Mouse (Mus musculus) lung, embryonic 14.5 days (tissue): ENCODE data around the gene Col6a6. TPM values are rescaled to one million over a fixed set of nuclear protein-coding genes. Genes with fewer than 3 reads are reported as not detected.

Experiments used
- ATAC-seq: fragments of 200-750 bp; cut with Nextera tagmentation; 2 replicates; pipeline ENCODE4 v1.8.0; 2017; ENCODE audit warnings: mild to moderate bottlenecking, moderate TSS enrichment, moderate library complexity; ENCODE audit not compliant: insufficient read depth
- DNase-seq: peaks from one replicate; pipeline ENCODE4 v3.0.0-alpha.2; 2015
- H3K27ac ChIP-seq: fragments of 300-500 bp; sonication (generic); 2 replicates; pipeline ENCODE4 v1.5.1; 2014; ENCODE audit warnings: low read depth, mild to moderate bottlenecking, moderate library complexity
- H3K27me3 ChIP-seq: fragments of 300-500 bp; sonication (generic); 2 replicates; pipeline ENCODE4 v1.6.1; 2014; ENCODE audit warnings: low read length, control low read depth; ENCODE audit not compliant: insufficient read depth
- H3K36me3 ChIP-seq: fragments of 300-500 bp; sonication (generic); 2 replicates; pipeline ENCODE4 v1.6.1; 2014; ENCODE audit warnings: control low read depth; ENCODE audit not compliant: insufficient read depth
- H3K4me1 ChIP-seq: fragments of 300-500 bp; sonication (generic); 2 replicates; pipeline ENCODE4 v1.6.1; 2014; ENCODE audit warnings: antibody characterized with exemption, control low read depth; ENCODE audit not compliant: insufficient read depth
- H3K4me2 ChIP-seq: fragments of 300-500 bp; sonication (generic); 2 replicates; pipeline ENCODE4 v1.6.1; 2014; ENCODE audit warnings: mild to moderate bottlenecking
- H3K4me3 ChIP-seq: fragments of 300-500 bp; sonication (generic); 2 replicates; pipeline ENCODE4 v1.5.1; 2014; ENCODE audit warnings: low read depth, low read length
- H3K9ac ChIP-seq: fragments of 300-500 bp; sonication (generic); 2 replicates; pipeline ENCODE4 v1.6.1; 2014
- H3K9me3 ChIP-seq: fragments of 300-500 bp; sonication (generic); 2 replicates; pipeline ENCODE4 v1.6.1; 2016; ENCODE audit warnings: low read depth, low read length, control low read depth
- CTCF ChIP-seq: IDR thresholded peaks from 2 replicates; pipeline ENCODE4 v1.5.1; 2016; ENCODE audit warnings: antibody characterized with exemption, low read depth
- WGBS: fragments of 180-500 bp; shearing (Covaris S2); extraction: QIAGEN DNeasy Blood & Tissue Kit; methylation state at CpG from one replicate; pipeline ENCODE4 v1.1.7; 2014; 5-methylcytosine and 5-hydroxymethylcytosine counted together
- polyA plus RNA-seq: library from polyadenylated mRNA; unstranded; fragments of >200 nt; fragmentation: Nextera tagmentation; extraction: Ambion mirVana; gene quantifications from 2 replicates; pipeline ENCODE4 v1.2.1, GENCODE M21; 2014

The Col6a6 gene
- polyA plus RNA-seq, 1 experiment from 2014 or later: 1.3 TPM

DNA sequence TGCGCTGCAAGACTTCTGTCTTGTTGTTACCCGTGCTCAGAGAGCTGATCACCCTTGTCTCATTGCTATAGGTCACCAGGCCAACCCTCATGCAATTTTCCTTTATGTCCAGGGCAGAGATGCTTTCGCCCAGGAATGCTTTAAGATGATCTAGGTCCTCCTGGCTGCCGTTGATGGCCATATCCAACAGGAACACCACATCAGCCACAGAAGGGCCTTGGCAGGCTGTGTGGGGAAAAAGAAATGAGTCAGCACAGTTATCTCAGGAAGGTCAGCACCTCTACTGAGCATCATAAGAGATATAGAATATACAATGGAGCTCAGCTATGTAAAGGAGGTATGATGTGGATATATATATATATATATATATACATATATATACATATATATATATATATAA, 43.9 kb downstream of the Col6a6 start:
- H3K4me1 ChIP-seq: no peaks in the 10 kb centered on the region
- DNase-seq (no peak), ATAC-seq (no peak)
- no peak overlapping the region for H3K4me2 ChIP-seq
- TF ChIP-seq CTCF: no peak
- no peak overlapping the region for H3K9ac ChIP-seq
- no peak overlapping the region for H3K4me3 ChIP-seq
- WGBS: 82% methylated on average over 4 of the region's 4 CpGs
- no peaks in the 10 kb centered on the region for H3K9me3 ChIP-seq
- H3K36me3 ChIP-seq: no peaks in the 10 kb centered on the region
- no peak overlapping the region for H3K27ac ChIP-seq
- no peaks in the 10 kb centered on the region for H3K27me3 ChIP-seq

DNA sequence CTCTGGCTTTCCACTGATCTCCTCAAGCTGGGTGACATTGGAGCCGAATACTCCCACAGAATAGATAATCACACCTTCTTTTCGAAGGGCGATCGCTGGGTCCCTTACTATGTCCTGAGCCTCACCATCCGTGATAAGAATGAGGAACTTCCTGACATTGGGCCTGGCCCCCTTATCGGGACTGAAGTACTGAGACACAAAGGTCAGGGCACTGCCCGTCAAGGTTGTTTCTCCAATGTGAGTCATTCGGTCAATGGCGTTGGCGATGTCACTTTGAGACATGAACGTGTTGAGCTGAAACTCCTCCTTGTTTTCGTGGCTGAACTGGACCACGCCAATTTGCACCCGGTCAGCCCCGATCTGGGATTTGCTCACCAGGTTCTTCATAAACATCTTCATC, 47.3 kb downstream of the Col6a6 start:
- WGBS: 91% methylated on average over 15 of the region's 15 CpGs
- H3K9ac ChIP-seq: no peak overlapping the region
- no peak for ATAC-seq

DNA sequence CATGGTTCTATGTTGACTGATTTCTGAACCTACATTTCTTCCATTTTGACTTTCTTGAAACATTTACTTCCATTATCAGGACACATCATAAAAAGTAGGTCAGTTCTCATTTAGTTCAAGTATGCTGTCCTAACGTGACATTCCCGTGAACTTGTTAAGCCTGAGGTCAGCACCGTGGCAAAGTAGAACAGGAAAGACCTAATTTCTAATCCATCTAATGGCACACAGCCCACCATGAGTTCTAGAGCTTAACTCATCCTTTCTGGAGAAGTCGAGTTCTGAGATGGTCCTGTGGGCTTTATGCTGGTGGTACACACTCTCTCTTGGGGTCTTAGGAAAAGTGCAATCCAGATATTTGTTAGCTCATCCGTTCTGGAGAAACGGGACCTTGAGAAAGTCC, 49.2 kb downstream of the Col6a6 start:
- ATAC-seq (no peak), DNase-seq (no peak)
- 85% methylated on average over 6 of the region's 6 CpGs for WGBS
- no peaks in the 10 kb centered on the region for H3K36me3 ChIP-seq
- H3K4me2 ChIP-seq: no peak overlapping the region
- H3K27ac ChIP-seq: no peak overlapping the region
- TF ChIP-seq CTCF: no peak
- H3K9ac ChIP-seq: no peak overlapping the region
- H3K4me1 ChIP-seq: no peaks in the 10 kb centered on the region
- H3K9me3 ChIP-seq: no peaks in the 10 kb centered on the region
- no peak overlapping the region for H3K4me3 ChIP-seq
- no peaks in the 10 kb centered on the region for H3K27me3 ChIP-seq

More for the DNA sequence above, 47.3 kb downstream of the Col6a6 start:
- no peak overlapping the region for H3K4me2 ChIP-seq
- H3K4me1 ChIP-seq: no peaks in the 10 kb centered on the region
- no peak overlapping the region for H3K27ac ChIP-seq
- H3K27me3 ChIP-seq: no peaks in the 10 kb centered on the region
- no peak overlapping the region for H3K4me3 ChIP-seq
- no peaks in the 10 kb centered on the region for H3K36me3 ChIP-seq
- no peak for TF ChIP-seq CTCF
- no peaks in the 10 kb centered on the region for H3K9me3 ChIP-seq
- no peak for DNase-seq

DNA sequence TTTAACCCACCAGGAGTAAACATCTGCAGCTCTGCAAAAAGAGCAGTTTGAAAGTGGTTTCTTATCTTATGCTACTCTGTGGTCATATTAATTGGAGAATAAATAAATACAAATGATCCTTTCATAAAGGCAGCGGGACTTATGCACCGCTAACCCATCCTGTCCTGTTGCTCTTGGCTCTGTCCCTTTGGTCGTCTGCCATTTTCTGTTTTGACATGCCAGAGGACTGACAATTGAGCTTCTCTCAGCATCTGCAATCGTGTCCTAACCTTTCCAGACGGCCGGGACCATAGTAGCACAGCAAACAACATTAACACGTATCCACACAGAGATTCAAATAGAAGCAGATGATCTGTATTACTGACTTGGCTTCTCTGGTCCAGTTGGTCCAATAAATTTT, 53.1 kb downstream of the Col6a6 start:
- no peak overlapping the region for H3K4me2 ChIP-seq
- no peaks in the 10 kb centered on the region for H3K36me3 ChIP-seq
- H3K27ac ChIP-seq: no peak overlapping the region
- peak; percentile 58 for DNase-seq
- H3K9ac ChIP-seq: no peak overlapping the region
- no peaks in the 10 kb centered on the region for H3K4me1 ChIP-seq
- WGBS: 36% methylated on average over 7 of the region's 7 CpGs
- no peaks in the 10 kb centered on the region for H3K9me3 ChIP-seq
- peak; percentile 44; the same call in 1 of the 2 replicates for ATAC-seq
- TF ChIP-seq CTCF: no peak
- no peaks in the 10 kb centered on the region for H3K27me3 ChIP-seq
- no peak overlapping the region for H3K4me3 ChIP-seq

DNA sequence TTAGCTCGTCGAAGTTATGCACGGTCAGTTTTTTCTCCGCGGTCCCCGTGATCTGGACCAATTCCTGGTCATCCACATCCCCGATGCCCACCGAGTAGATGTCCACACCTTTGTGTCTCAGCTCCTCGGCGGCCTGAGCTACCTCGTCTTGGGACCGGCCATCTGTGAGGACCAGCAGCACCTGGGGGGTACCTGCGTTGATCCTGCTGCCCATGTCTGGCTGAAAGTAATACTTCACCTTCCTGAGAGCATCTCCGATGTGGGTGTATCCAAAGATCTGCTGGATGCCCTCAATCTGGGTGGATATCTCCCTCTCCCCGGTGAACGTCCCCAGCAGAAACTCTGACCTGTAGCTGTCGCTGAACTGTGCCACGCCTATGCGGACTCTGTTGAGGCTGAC, 53.6 kb downstream of the Col6a6 start:
- H3K4me2 ChIP-seq: no peak overlapping the region
- no peak for ATAC-seq

DNA sequence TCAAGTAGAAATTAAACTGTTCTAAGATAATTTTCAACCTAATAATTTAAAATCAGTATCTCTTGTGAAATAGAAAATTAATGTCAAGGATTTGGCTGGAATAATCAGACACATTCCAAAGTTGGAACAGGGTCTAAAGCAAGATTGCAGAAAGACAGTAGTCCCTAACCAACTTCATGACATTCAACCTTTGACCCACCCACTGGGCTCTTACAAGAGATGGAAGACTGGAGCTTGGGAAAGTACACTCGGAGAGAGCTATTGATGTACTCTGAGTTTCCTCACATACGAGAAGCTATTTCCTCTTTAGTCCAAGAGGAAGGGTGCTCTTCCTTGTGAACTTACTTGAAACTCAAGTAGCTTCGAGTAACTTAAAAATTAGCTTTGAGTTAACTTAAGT, 56.6 kb downstream of the Col6a6 start:
- Histone ChIP-seq H3K36me3 (no peaks in the 10 kb centered on the region), H3K9ac (no peak overlapping the region), H3K4me2 (no peak overlapping the region), H3K9me3 (no peaks in the 10 kb centered on the region), H3K4me1 (no peaks in the 10 kb centered on the region), H3K27ac (no peak overlapping the region), H3K4me3 (no peak overlapping the region), H3K27me3 (no peaks in the 10 kb centered on the region)
- no peak for ATAC-seq
- TF ChIP-seq CTCF: no peak
- WGBS: 44% methylated on average over 3 of the region's 3 CpGs
- DNase-seq: peak; percentile 27

More for the DNA sequence above, 53.6 kb downstream of the Col6a6 start:
- H3K27me3 ChIP-seq: no peaks in the 10 kb centered on the region
- TF ChIP-seq CTCF: no peak
- H3K4me1 ChIP-seq: no peaks in the 10 kb centered on the region
- no peak for DNase-seq
- H3K9me3 ChIP-seq: no peaks in the 10 kb centered on the region
- no peaks in the 10 kb centered on the region for H3K36me3 ChIP-seq
- 84% methylated on average over 19 of the region's 19 CpGs for WGBS
- no peak overlapping the region for H3K4me3 ChIP-seq
- H3K9ac ChIP-seq: no peak overlapping the region
- H3K27ac ChIP-seq: no peak overlapping the region

DNA sequence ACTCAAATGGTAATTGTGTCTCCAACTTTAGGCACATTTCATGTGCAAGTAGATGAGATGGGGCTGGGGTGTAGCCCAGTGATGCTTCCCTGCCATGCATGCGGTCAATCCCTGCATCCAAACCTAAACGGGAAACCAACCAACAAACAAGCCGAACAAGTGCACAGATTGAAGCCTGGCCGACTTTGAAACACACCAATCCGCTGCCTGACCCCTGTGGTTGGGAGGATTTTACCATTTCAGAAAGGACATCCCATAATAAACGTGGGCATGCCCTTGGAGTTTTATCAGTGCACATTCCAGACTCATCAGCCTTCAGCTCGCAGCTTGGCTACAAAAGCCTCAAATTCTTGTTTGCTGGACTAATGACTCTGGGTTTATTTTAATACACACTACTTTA, 57.3 kb downstream of the Col6a6 start:
- H3K27me3 ChIP-seq: no peaks in the 10 kb centered on the region
- no peak overlapping the region for H3K4me2 ChIP-seq
- H3K4me1 ChIP-seq: no peaks in the 10 kb centered on the region
- H3K4me3 ChIP-seq: no peak overlapping the region
- no peak for TF ChIP-seq CTCF
- H3K9me3 ChIP-seq: no peaks in the 10 kb centered on the region
- 50% methylated on average over 7 of the region's 7 CpGs for WGBS
- 0 out of 2 replicates have a peak, but pooled peaks have one; percentile 45 for ATAC-seq
- H3K27ac ChIP-seq: no peak overlapping the region
- H3K36me3 ChIP-seq: no peaks in the 10 kb centered on the region
- DNase-seq: peak; percentile 24
- H3K9ac ChIP-seq: no peak overlapping the region

DNA sequence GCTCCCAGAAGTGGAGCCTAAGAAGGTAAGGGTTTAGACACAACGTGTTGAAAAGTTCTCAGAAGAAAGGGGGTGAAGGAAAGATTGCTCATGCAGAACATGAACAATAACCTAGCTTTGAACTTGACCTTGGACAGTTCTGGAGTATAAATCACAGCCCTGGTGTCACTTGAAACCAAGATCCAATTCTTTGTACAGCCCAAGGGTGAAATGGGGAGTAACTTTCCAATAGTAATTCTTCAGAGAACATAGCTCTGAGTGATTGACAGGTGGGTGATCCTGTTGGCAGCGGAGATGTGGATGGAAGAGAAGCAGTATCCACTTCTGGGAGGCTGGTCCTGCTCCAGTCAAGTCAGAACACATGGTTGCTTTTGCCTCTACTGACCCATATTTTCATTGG, 62.1 kb downstream of the Col6a6 start:
- TF ChIP-seq CTCF: no peak
- no peaks in the 10 kb centered on the region for H3K36me3 ChIP-seq
- H3K4me3 ChIP-seq: no peak overlapping the region
- no peaks in the 10 kb centered on the region for H3K4me1 ChIP-seq
- no peak for DNase-seq
- H3K4me2 ChIP-seq: no peak overlapping the region
- no peak overlapping the region for H3K9ac ChIP-seq
- 58% methylated on average over 2 of the region's 2 CpGs for WGBS
- no peaks in the 10 kb centered on the region for H3K9me3 ChIP-seq
- ATAC-seq: no peak
- H3K27ac ChIP-seq: no peak overlapping the region
- H3K27me3 ChIP-seq: no peaks in the 10 kb centered on the region
